Mouse (Mus musculus): Measurements from ENCODE around the gene Cryba2. TPM values are rescaled to one million over a fixed set of nuclear protein-coding genes. Genes with fewer than 3 reads are reported as not detected.
A peak's percentile ranks its signal among the peaks of the same experiment; 100 is the strongest.

Cryba2 gene
- polyA plus RNA-seq, 1 experiment from 2014 or later, result not detected

DNA sequence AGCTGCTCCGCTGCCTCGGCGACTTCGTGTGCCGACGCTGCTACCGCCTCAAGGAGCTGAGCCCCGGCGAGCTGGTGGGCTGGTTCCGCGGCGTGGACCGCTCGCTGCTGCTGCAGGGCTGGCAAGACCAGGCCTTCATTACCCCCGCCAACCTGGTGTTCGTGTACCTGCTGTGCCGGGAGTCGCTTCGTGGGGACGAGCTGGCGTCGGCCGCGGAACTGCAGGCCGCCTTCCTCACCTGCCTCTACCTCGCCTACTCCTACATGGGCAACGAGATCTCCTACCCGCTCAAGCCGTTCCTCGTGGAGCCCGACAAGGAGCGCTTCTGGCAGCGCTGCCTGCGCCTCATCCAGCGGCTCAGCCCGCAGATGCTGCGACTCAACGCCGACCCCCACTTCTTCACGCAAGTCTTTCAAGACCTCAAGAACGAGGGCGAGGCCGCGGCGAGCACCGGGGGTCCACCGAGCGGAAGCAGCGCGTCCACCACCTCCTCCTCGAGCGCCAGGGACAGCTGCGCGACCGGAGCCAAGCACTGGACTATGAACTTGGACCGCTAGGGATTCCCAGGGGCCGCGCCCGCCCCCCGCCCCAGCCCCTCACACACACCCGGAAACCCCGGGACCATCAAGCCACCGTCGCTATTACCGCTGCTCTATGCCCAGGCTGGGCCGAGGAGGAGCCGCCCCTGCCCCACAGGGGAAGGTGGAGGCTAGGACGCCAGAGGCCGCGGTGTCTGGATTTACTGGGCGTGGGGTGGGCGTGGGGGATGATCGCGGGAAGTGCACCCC, 37.1 kb downstream of the Cryba2 start:
- H3K27me3 ChIP-seq (replicated peaks; ENCODE audit: control insufficient read depth, insufficient read depth, low read length), result peaks cover 38% of the 10 kb centered on the region
- peak overlapping the region; percentile 88 for H3K4me3 ChIP-seq (replicated peaks; ENCODE audit: low read length)
- no peak for ATAC-seq
- H3K4me2 ChIP-seq (ENCODE audit: low read length), result peak overlapping the region; percentile 83
- H3K4me1 ChIP-seq (replicated peaks; ENCODE audit: control insufficient read depth, insufficient read depth, low read length), result peaks cover 52% of the 10 kb centered on the region
- WGBS, result under 1% methylated on average over 74 of the region's 74 CpGs
- no peak overlapping the region for H3K27ac ChIP-seq (ENCODE audit: low read length)
- peak overlapping the region; percentile 90 for H3K9ac ChIP-seq (replicated peaks; ENCODE audit: low read depth, low read length)
- no peaks in the 10 kb centered on the region for H3K36me3 ChIP-seq (ENCODE audit: control insufficient read depth, insufficient read depth)
- no peaks in the 10 kb centered on the region for H3K9me3 ChIP-seq (ENCODE audit: control insufficient read depth, low read length)

GRCm38 (mm10) chr1:74855156-74855555, 37.8 kb downstream of the Cryba2 start:
- H3K36me3 ChIP-seq (ENCODE audit: control insufficient read depth, insufficient read depth), result no peaks in the 10 kb centered on the region
- no peaks in the 10 kb centered on the region for H3K9me3 ChIP-seq (ENCODE audit: control insufficient read depth, low read length)
- peak; percentile 3; the same call in 1 of the 2 replicates for ATAC-seq
- H3K4me3 ChIP-seq (replicated peaks; ENCODE audit: low read length), result peak overlapping the region; percentile 88
- peak overlapping the region; percentile 90 for H3K9ac ChIP-seq (replicated peaks; ENCODE audit: low read depth, low read length)
- 0% methylated on average over 34 of the region's 48 CpGs for WGBS
- peak overlapping the region; percentile 83 for H3K4me2 ChIP-seq (ENCODE audit: low read length)
- peak overlapping the region; percentile 41; the same call in 1 of the 2 replicates for H3K27ac ChIP-seq (ENCODE audit: low read length)
- H3K27me3 ChIP-seq (replicated peaks; ENCODE audit: control insufficient read depth, insufficient read depth, low read length), result peaks cover 36% of the 10 kb centered on the region
- H3K4me1 ChIP-seq (replicated peaks; ENCODE audit: control insufficient read depth, insufficient read depth, low read length), result peaks cover 52% of the 10 kb centered on the region

DNA sequence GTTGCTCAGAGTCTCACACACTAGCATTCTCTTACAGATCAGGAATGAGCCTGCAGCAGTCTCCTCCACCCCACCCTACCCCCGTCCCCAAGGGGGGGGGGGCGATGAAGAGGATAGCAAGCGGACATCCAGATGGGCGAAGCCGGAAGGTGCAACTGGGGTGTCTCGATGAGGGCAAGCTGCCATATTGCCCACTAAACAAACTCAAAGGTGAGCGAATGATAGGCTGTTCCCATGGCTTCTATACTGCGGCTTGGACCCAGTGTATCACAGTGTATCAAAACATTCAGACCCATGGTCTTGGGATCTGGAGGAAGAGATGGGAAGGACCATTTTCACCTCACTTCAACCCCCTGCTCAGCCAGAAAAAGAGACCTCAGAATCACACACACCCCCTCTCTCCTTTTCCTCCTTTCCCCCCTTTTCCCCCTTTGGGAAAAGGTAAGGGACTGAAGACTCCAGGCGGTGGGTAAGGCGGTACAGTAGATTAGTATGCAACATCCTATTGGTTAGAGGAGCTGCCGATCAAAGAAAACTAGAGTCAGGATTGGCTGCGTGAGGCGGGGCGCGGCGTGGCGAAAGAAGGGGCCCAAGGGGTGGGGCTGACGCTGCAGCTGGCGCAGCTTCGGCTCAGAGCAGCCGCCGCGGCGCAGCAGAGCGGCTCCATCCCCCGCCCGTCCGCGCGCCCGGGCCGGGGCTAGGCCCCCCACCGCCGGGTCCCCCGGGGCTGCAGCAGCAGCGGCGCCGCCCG, 38.5 kb downstream of the Cryba2 start, which contains the start of gene Cdk5r2:
Cdk5r2 (plus strand) TSS at position 629 of the 751 bp plus-strand sequence.
- peaks cover 37% of the 10 kb centered on the region for H3K27me3 ChIP-seq (replicated peaks; ENCODE audit: control insufficient read depth, insufficient read depth, low read length)
- H3K4me3 ChIP-seq (replicated peaks; ENCODE audit: low read length), result peak within 1 kb of the TSS; percentile 88
- WGBS, result 2% methylated on average over 36 of the region's 39 CpGs
- H3K9me3 ChIP-seq (ENCODE audit: control insufficient read depth, low read length), result no peaks in the 10 kb centered on the region
- peak within 1 kb of the TSS; percentile 41; the same call in 1 of the 2 replicates for H3K27ac ChIP-seq (ENCODE audit: low read length)
- H3K4me1 ChIP-seq (replicated peaks; ENCODE audit: control insufficient read depth, insufficient read depth, low read length), result peaks cover 49% of the 10 kb centered on the region
- peak within 1 kb of the TSS; percentile 83 for H3K4me2 ChIP-seq (ENCODE audit: low read length)
- H3K9ac ChIP-seq (replicated peaks; ENCODE audit: low read depth, low read length), result peak within 1 kb of the TSS; percentile 90
- H3K36me3 ChIP-seq (ENCODE audit: control insufficient read depth, insufficient read depth), result no peaks in the 10 kb centered on the region
- peak; percentile 94 for ATAC-seq

DNA sequence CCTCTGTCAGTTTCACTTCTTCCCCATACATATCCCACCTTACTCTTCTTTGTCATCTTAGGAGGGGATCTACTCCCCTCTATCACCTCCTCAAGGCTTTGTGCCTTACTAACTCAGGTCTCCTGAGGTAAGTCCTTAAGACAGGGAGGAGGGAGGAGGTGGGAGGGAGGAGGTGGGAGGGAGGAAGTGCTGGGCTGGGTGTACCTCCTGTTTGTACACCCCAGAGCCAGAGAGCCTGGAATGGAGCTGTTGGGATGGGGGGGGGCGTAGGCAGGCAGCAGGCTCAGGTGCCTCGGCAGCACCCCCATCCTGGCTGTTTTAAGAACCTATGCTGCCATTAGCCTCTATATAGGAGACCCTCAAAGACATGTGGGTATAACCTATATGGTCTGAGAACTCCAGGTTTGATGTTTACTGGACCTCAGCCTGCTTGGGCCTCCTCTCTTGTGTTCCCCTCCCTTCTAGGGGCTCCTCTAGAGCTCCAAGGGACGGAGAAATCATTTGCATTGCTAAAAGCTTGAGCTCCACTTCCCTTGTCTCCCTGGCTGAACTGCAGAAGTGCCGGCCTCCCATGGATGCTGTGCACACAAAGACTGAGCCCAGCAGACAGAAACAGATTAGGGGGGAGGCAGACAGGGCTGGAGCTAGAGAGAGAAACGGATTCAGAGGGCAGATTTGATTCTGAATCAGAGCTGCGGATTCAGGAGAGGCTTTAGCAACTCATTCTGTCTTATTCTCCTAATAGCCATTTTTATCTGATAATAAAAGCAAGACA, 41.8 kb downstream of the Cryba2 start:
- H3K27ac ChIP-seq (ENCODE audit: low read length), result no peak overlapping the region
- WGBS, result 7% methylated on average over 6 of the region's 6 CpGs
- H3K9ac ChIP-seq (replicated peaks; ENCODE audit: low read depth, low read length), result no peak overlapping the region

DNA sequence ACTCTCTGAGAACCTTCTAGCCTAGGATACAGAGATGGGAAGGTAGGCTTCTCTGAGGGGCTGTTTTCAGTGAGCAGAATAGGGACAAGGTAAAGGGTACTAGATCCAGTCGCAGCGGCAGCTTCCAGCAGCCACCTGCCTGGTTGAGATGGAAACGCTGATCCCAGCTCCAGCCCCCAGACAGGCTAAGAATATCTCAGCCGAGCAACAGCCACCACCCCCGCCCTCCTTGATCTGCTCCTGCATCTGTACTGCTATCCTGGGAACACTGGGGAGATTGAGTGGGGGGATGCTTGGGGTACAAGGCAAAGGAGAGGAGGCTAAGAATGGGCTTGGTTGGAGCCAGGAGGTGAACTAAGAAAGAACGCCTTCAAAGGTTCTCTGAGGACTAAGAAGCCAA, 42.7 kb downstream of the Cryba2 start:
- no peak overlapping the region for H3K27ac ChIP-seq (ENCODE audit: low read length)

More for the DNA sequence above, 41.8 kb downstream of the Cryba2 start:
- Histone ChIP-seq H3K4me1 (replicated peaks; ENCODE audit: control insufficient read depth, insufficient read depth, low read length) (peaks cover 20% of the 10 kb centered on the region), H3K27me3 (replicated peaks; ENCODE audit: control insufficient read depth, insufficient read depth, low read length) (peaks cover 19% of the 10 kb centered on the region), H3K9me3 (ENCODE audit: control insufficient read depth, low read length) (no peaks in the 10 kb centered on the region), H3K36me3 (ENCODE audit: control insufficient read depth, insufficient read depth) (no peaks in the 10 kb centered on the region), H3K4me2 (ENCODE audit: low read length) (no peak overlapping the region), H3K4me3 (replicated peaks; ENCODE audit: low read length) (no peak overlapping the region)
- ATAC-seq, result no peak

DNA sequence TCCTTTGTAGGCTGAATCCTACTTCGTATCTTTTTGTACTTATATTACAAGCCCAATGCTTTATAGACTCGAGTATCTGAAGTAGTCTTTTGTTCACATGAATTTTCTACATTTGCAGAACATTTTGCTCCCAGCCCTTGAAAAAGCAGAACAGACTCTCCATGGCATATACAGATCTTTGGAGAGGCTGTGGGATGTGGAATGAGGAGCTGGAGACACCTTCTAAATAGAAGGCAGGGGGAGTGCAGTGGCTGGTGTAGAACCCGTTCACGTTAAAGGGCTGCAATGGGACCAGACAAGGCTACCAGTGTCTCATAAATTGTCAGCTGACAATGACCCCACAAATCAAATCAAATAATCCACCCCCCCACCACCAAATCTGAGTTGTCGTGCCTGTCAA, 44.0 kb downstream of the Cryba2 start:
- Histone ChIP-seq H3K27ac (ENCODE audit: low read length) (no peak overlapping the region), H3K4me3 (replicated peaks; ENCODE audit: low read length) (no peak overlapping the region), H3K9me3 (ENCODE audit: control insufficient read depth, low read length) (no peaks in the 10 kb centered on the region), H3K27me3 (replicated peaks; ENCODE audit: control insufficient read depth, insufficient read depth, low read length) (peaks cover 13% of the 10 kb centered on the region), H3K9ac (replicated peaks; ENCODE audit: low read depth, low read length) (no peak overlapping the region), H3K4me2 (ENCODE audit: low read length) (no peak overlapping the region), H3K4me1 (replicated peaks; ENCODE audit: control insufficient read depth, insufficient read depth, low read length) (peaks cover 3% of the 10 kb centered on the region), H3K36me3 (ENCODE audit: control insufficient read depth, insufficient read depth) (no peaks in the 10 kb centered on the region)
- WGBS, result 46% methylated on average over 5 of the region's 5 CpGs
- no peak for ATAC-seq

More for the DNA sequence above, 42.7 kb downstream of the Cryba2 start:
- no peak for ATAC-seq
- Histone ChIP-seq H3K9ac (replicated peaks; ENCODE audit: low read depth, low read length) (no peak overlapping the region), H3K4me3 (replicated peaks; ENCODE audit: low read length) (no peak overlapping the region), H3K4me1 (replicated peaks; ENCODE audit: control insufficient read depth, insufficient read depth, low read length) (peaks cover 11% of the 10 kb centered on the region), H3K9me3 (ENCODE audit: control insufficient read depth, low read length) (no peaks in the 10 kb centered on the region), H3K4me2 (ENCODE audit: low read length) (no peak overlapping the region), H3K36me3 (ENCODE audit: control insufficient read depth, insufficient read depth) (no peaks in the 10 kb centered on the region), H3K27me3 (replicated peaks; ENCODE audit: control insufficient read depth, insufficient read depth, low read length) (peaks cover 16% of the 10 kb centered on the region)
- WGBS, result 20% methylated on average over 6 of the region's 6 CpGs

- WGBS, result 41% methylated on average over 9 of the region's 9 CpGs
- Histone ChIP-seq H3K9me3 (ENCODE audit: control insufficient read depth, low read length) (no peaks in the 10 kb centered on the region), H3K4me2 (ENCODE audit: low read length) (no peak overlapping the region), H3K9ac (replicated peaks; ENCODE audit: low read depth, low read length) (no peak overlapping the region), H3K4me3 (replicated peaks; ENCODE audit: low read length) (no peak overlapping the region), H3K27ac (ENCODE audit: low read length) (no peak overlapping the region), H3K27me3 (replicated peaks; ENCODE audit: control insufficient read depth, insufficient read depth, low read length) (0 out of 2 replicates have a peak, but pooled peaks cover 8% of the 10 kb centered on the region), H3K36me3 (ENCODE audit: control insufficient read depth, insufficient read depth) (no peaks in the 10 kb centered on the region), H3K4me1 (replicated peaks; ENCODE audit: control insufficient read depth, insufficient read depth, low read length) (peaks cover under 1% of the 10 kb centered on the region)
- ATAC-seq, result no peak
Measured at GRCm38 (mm10) chr1:74846341-74846740, 46.6 kb downstream of the Cryba2 start.

DNA sequence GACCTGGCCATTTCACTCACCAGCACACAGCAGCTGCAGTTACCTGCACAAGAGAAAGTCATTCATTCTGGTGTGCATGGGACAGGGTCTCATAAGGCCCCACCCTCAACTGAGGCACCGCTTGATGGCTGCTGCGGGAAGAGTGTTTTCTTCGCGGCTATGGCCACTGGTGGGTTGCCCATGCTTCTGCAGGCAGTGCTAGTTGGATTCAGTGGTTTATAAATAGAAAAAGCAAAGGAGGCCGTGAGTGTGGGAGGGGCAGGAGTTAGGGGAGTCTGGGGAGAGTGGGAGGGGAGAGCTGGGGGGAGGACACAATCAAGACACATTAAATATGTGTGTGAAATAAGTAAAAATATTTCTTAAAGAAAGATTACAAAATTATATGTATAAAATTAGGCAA, 49.9 kb downstream of the Cryba2 start:
- H3K4me2 ChIP-seq (ENCODE audit: low read length), result no peak overlapping the region
- H3K9ac ChIP-seq (replicated peaks; ENCODE audit: low read depth, low read length), result no peak overlapping the region
- no peaks in the 10 kb centered on the region for H3K4me1 ChIP-seq (replicated peaks; ENCODE audit: control insufficient read depth, insufficient read depth, low read length)
- H3K27me3 ChIP-seq (replicated peaks; ENCODE audit: control insufficient read depth, insufficient read depth, low read length), result 0 out of 2 replicates have a peak, but pooled peaks cover 2% of the 10 kb centered on the region
- no peak overlapping the region for H3K4me3 ChIP-seq (replicated peaks; ENCODE audit: low read length)
- 81% methylated on average over 5 of the region's 5 CpGs for WGBS
- no peaks in the 10 kb centered on the region for H3K36me3 ChIP-seq (ENCODE audit: control insufficient read depth, insufficient read depth)
- H3K9me3 ChIP-seq (ENCODE audit: control insufficient read depth, low read length), result no peaks in the 10 kb centered on the region
- H3K27ac ChIP-seq (ENCODE audit: low read length), result no peak overlapping the region
- no peak for ATAC-seq

Measured in forebrain, embryonic 16.5 days (tissue).